Mouse (Mus musculus): ENCODE data around the gene Tnni3. TPM values are rescaled to one million over a fixed set of nuclear protein-coding genes. Genes with fewer than 3 reads are reported as not detected.
"Not testable (repeated sequence)": the region's sequence is repeated elsewhere in the genome, so short reads cannot be mapped to it uniquely, and the experiment has no call there.

The Tnni3 gene
- polyA plus RNA-seq, 1 experiment from 2014 or later, result 5.6 TPM

- no peaks in the 10 kb centered on the region for H3K36me3 ChIP-seq (ENCODE audit: insufficient read depth, low read length)
- no peak for TF ChIP-seq CTCF (IDR thresholded peaks at IDR 0.05; ENCODE audit: low read depth)
- DNase-seq (ENCODE audit: low spot score) (peak; percentile 97), ATAC-seq (replicated peaks; ENCODE audit: low FRiP score, low read depth) (peak; percentile 98)
- H3K9me3 ChIP-seq (replicated peaks; ENCODE audit: low read length), result no peaks in the 10 kb centered on the region
- H3K27ac ChIP-seq, result no peak within 1 kb of the TSS
- H3K4me3 ChIP-seq (replicated peaks; ENCODE audit: low read depth, low read length), result peak within 1 kb of the TSS; percentile 35
- 0 out of 2 replicates have a peak within 1 kb of the TSS, but pooled peaks have one; percentile 28 for H3K9ac ChIP-seq (ENCODE audit: low read depth, low read length)
- H3K4me2 ChIP-seq (ENCODE audit: low read length), result peak within 1 kb of the TSS; percentile 62
- peaks cover 6% of the 10 kb centered on the region; the same call in 1 of the 2 replicates for H3K4me1 ChIP-seq (replicated peaks; ENCODE audit: insufficient read depth, low read length)
- 2% methylated on average over 28 of the region's 28 CpGs for WGBS
- no peaks in the 10 kb centered on the region for H3K27me3 ChIP-seq (ENCODE audit: insufficient read depth, low read length)
These were observed 8.1 kb upstream of the Tnni3 start, which contains the start of gene Dnaaf3 for GRCm38 (mm10) chr7:4532005-4532729. TSS of gene Dnaaf3 (minus strand) at chr7:4532453.

GRCm38 (mm10) chr7:4530166-4530565 is 6.1 kb upstream of the Tnni3 start:
- H3K9me3 ChIP-seq (replicated peaks; ENCODE audit: low read length); H3K9ac ChIP-seq (ENCODE audit: low read depth, low read length); H3K4me3 ChIP-seq (replicated peaks; ENCODE audit: low read depth, low read length); ATAC-seq (replicated peaks; ENCODE audit: low FRiP score, low read depth); DNase-seq (ENCODE audit: low spot score); H3K4me1 ChIP-seq (replicated peaks; ENCODE audit: insufficient read depth, low read length); H3K27ac ChIP-seq; H3K27me3 ChIP-seq (ENCODE audit: insufficient read depth, low read length); H3K36me3 ChIP-seq (ENCODE audit: insufficient read depth, low read length); H3K4me2 ChIP-seq (ENCODE audit: low read length): not testable (repeated sequence)
- whole genome bisulfite sequencing, result 43% methylated on average over 7 of the region's 8 CpGs

DNA sequence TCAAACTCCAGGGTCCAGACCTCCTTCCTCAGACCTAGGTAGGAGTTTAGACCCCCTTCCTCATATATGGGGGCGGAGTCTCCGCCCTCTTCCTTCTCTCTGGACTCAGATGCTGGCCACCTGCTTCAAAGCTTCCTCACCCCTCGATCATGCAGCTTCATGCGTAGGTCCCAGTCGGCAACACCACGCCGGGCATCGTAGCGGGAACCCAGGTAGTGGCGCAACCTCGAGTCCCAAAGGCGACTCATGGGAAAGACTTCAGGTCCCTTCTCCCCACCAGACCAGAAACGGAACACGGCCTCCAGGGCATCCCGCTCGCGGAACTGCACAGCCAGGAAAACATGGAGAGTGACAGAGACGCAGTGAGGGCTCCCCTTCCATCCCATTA is 3.3 kb upstream of the Tnni3 start:
- 0 out of 2 replicates have a peak overlapping the region, but pooled peaks have one; percentile 8 for H3K4me3 ChIP-seq (replicated peaks; ENCODE audit: low read depth, low read length)
- H3K27ac ChIP-seq, result no peak overlapping the region
- no peaks in the 10 kb centered on the region for H3K36me3 ChIP-seq (ENCODE audit: insufficient read depth, low read length)
- no peaks in the 10 kb centered on the region for H3K9me3 ChIP-seq (replicated peaks; ENCODE audit: low read length)
- DNase-seq (ENCODE audit: low spot score) (no peak), ATAC-seq (replicated peaks; ENCODE audit: low FRiP score, low read depth) (no peak)
- H3K4me1 ChIP-seq (replicated peaks; ENCODE audit: insufficient read depth, low read length), result peaks cover 8% of the 10 kb centered on the region; the same call in 1 of the 2 replicates
- no peaks in the 10 kb centered on the region for H3K27me3 ChIP-seq (ENCODE audit: insufficient read depth, low read length)
- no peak for TF ChIP-seq CTCF (IDR thresholded peaks at IDR 0.05; ENCODE audit: low read depth)
- WGBS, result 57% methylated on average over 18 of the region's 18 CpGs
- H3K4me2 ChIP-seq (ENCODE audit: low read length), result peak overlapping the region; percentile 49
- H3K9ac ChIP-seq (ENCODE audit: low read depth, low read length), result no peak overlapping the region; the same call in 1 of the 2 replicates

DNA sequence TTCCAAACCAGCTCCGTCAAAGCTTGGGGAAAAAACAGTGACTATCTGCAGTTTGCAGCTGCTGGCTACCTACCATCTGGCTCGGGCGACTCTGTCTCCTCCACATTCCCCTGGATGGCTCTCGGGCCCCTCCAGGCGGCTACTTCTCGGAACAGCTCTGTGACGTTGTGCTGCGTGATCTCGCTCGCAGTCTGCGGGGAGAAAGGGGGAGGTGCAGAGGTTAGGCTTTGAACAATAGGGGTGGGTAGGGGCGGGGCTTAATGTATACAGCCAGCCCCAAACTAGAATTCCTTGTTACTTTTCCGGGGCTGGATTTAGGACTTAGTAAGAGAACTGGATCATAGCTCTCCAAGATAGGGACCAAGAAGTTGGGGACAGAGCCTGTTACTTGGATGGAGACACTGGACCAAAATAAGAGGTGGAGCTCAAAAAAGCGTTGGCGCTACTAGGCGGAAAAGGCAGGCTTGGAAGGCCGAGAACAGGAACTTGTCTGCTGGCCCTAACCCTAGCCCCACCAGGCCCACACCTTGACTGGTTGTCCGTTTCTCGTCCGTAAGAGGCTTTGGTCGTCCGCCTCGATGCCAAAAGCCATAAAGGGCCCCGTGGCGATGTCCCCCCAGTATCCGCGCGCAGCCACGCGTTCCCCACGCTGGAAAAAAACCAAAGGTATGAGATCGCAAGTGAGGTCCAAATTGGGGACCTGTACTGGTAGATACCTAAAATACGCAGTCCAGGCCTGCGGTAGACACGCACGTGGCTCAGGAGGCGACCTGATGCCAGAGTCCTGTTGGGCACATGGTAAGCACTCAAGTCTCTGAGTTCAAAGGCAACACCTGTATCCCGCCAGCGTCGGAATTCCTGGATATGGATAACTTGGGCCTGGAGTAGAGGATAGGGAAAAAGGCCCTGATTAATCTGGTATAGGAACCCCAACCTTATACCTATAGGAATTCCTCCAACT is 2.6 kb upstream of the Tnni3 start:
- Histone ChIP-seq H3K9ac (ENCODE audit: low read depth, low read length) (peak overlapping the region; percentile 46; the same call in 1 of the 2 replicates), H3K27me3 (ENCODE audit: insufficient read depth, low read length) (no peaks in the 10 kb centered on the region), H3K27ac (no peak overlapping the region), H3K4me2 (ENCODE audit: low read length) (peak overlapping the region; percentile 49), H3K36me3 (ENCODE audit: insufficient read depth, low read length) (no peaks in the 10 kb centered on the region), H3K9me3 (replicated peaks; ENCODE audit: low read length) (no peaks in the 10 kb centered on the region), H3K4me1 (replicated peaks; ENCODE audit: insufficient read depth, low read length) (peaks cover 3% of the 10 kb centered on the region; the same call in 1 of the 2 replicates), H3K4me3 (replicated peaks; ENCODE audit: low read depth, low read length) (peak overlapping the region; percentile 8; the same call in 1 of the 2 replicates)
- DNase-seq (ENCODE audit: low spot score) (peak; percentile 95), ATAC-seq (replicated peaks; ENCODE audit: low FRiP score, low read depth) (peak; percentile 82)
- peak; percentile 80 for TF ChIP-seq CTCF (IDR thresholded peaks at IDR 0.05; ENCODE audit: low read depth)
- 30% methylated on average over 40 of the region's 40 CpGs for WGBS

GRCm38 (mm10) chr7:4523205-4524130 is 561 bp downstream of the Tnni3 start:
- WGBS, result 87% methylated on average over 33 of the region's 33 CpGs
- no peaks in the 10 kb centered on the region for H3K36me3 ChIP-seq (ENCODE audit: insufficient read depth, low read length)
- H3K27ac ChIP-seq, result no peak overlapping the region
- peaks cover 9% of the 10 kb centered on the region; the same call in 1 of the 2 replicates for H3K4me1 ChIP-seq (replicated peaks; ENCODE audit: insufficient read depth, low read length)
- H3K9me3 ChIP-seq (replicated peaks; ENCODE audit: low read length), result no peaks in the 10 kb centered on the region
- no peak overlapping the region for H3K9ac ChIP-seq (ENCODE audit: low read depth, low read length)
- TF ChIP-seq CTCF (IDR thresholded peaks at IDR 0.05; ENCODE audit: low read depth), result no peak
- no peak for ATAC-seq (replicated peaks; ENCODE audit: low FRiP score, low read depth)
- H3K4me2 ChIP-seq (ENCODE audit: low read length), result no peak overlapping the region
- H3K4me3 ChIP-seq (replicated peaks; ENCODE audit: low read depth, low read length), result no peak overlapping the region
- no peaks in the 10 kb centered on the region for H3K27me3 ChIP-seq (ENCODE audit: insufficient read depth, low read length)
- no peak for DNase-seq (ENCODE audit: low spot score)

All from kidney, postnatal 0 days (tissue).